Mouse (Mus musculus): Measurements from ENCODE around the gene Sap30bp.

Sap30bp gene

GRCm38 (mm10) chr11:115904956-115905790, 27.9 kb upstream of the Sap30bp start:
- CTCF ChIA-PET = interaction anchor here (1.3 kb wide), 1 partner anchor 23 kb away, joined by 3 read pairs; no protein-coding TSS in a partner anchor

DNA sequence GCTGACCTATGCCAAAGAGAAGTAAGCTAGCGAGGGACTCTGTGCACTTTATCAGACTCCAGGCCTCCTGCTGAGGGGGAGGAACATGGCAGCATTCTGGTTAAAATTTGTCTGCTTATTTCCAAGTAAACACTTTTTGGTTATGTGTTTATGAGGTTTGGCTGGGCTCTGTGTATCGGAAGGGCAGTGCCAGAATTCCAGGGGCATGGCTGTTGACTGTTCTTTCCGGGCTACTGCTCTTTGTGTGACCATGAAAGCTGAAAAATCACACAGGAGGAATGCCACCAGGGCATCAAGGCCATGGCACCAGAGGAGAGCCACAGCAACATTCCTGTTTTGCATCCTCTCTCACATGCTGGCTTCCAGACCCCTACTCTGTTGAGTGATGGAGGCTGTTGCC, 27.0 kb upstream of the Sap30bp start:
- CTCF ChIA-PET = interaction anchor here (1.3 kb wide), 1 partner anchor 24 kb away, joined by 3 read pairs; no protein-coding TSS in a partner anchor

- CTCF ChIA-PET = interaction anchor here (0.6 to 1.3 kb wide), 2 partner anchors 25 to 29 kb away, joined by 3 to 6 read pairs; no protein-coding TSS in a partner anchor
Observed at GRCm38 (mm10) chr11:115906521-115906920, 26.6 kb upstream of the Sap30bp start.

DNA sequence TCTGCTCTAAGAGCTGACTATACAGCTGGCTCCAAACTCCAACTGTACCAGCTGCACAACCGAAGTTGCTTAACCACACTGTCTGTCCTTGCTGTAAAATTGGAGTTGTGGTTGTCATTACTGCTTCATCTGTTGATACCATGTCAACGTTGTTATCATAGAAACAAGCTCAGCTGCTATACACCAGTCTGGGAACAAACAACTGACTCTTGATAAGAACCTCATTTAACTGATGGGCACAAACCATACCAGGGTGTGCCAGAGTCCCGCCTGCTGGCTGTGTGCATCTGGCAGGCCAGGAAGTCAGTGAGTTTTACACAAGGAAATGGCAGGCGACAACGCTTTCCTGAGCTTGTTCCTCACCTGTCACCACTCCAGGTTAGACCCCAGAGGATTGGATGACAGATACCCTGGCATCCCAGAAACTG, 21.9 kb upstream of the Sap30bp start:
- CTCF ChIA-PET = interaction anchor here (0.6 kb wide), 1 partner anchor 15 kb away, joined by 3 read pairs; no protein-coding TSS in a partner anchor

GRCm38 (mm10) chr11:115911632-115912376, 21.3 kb upstream of the Sap30bp start, which contains the start of gene Smim6:
Gene Smim6 (plus strand): TSS chr11:115912017.
- CTCF ChIA-PET = interaction anchor here (0.6 to 0.8 kb wide), 2 partner anchors 15 to 143 kb away, joined by 3 to 8 read pairs; no protein-coding TSS in a partner anchor

DNA sequence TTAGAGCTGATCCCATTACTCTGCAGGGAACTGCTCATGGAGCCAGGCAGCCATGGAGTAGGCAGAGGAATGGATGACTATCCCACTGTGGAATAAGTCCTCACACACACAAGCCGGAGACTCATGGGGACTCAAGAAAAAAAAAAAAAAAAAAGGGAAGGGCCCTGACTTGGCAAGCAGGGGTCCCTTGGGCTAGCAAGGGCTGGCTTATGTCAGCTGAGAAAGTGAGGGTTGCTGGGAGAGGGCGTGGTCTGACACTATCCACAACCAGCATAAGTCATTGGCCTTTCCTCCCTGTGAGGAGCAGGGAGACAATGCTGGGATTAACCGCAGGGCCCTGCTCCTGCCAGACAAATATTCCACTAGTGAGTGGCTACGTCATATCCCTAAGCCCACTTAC, 16.5 kb upstream of the Sap30bp start:
- CTCF ChIA-PET = no interaction called here

- CTCF ChIA-PET = no interaction called here
Observed at GRCm38 (mm10) chr11:115918637-115919036, 14.4 kb upstream of the Sap30bp start.

DNA sequence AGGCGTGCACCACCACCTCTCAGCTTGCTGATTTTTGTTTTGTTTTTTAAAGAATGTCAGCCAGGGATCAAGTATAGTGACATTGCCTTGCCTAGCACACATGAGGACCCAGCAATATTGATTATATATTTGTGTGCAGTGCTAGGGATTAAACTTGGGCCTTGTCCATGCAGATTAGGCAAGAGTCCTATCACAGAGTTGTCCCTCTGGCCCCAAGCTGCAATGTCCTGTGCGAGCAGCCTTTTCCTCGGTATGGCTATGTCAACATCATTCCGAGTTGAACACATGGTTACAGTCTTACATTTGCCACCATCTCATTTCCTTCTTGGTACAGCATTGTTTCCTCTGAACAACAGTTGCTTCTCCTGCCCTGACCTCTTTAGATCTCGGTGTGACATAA, 14.0 kb upstream of the Sap30bp start:
- CTCF ChIA-PET = interaction anchor here (0.5 kb wide), 1 partner anchor 93 kb away, joined by 5 read pairs; no protein-coding TSS in a partner anchor

GRCm38 (mm10) chr11:115920110-115920818, 12.8 kb upstream of the Sap30bp start:
- CTCF ChIA-PET = no interaction called here

DNA sequence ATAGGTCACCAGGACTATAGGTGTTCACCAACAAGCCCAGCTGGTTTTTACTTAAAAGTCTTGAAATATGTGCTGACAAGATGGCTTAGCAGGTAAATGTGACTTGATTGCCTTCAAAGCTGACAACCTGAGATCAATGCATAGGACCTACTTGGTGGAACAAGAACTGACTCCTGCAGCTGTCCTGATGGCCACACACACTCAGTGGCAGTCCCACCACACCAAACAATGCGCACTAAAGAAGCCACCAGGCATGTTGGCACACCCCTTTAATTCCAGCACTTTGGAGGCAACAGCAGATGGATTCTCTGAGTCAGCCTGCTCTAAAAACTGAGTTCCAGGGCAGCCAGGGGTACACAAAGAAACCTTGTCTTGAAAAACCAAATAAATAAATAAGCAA, 11.1 kb upstream of the Sap30bp start:
- CTCF ChIA-PET = no interaction called here

- CTCF ChIA-PET = interaction anchor here (0.6 kb wide), 1 partner anchor 72 kb away, joined by 4 read pairs; no protein-coding TSS in a partner anchor
Observed at GRCm38 (mm10) chr11:115929031-115929430, 4.1 kb upstream of the Sap30bp start.

- CTCF ChIA-PET = interaction anchor here (0.6 to 0.8 kb wide), 2 partner anchors 80 to 1193 kb away, joined by 4 to 8 read pairs; no protein-coding TSS in a partner anchor
Observed at GRCm38 (mm10) chr11:115929818-115930217, 3.3 kb upstream of the Sap30bp start.

GRCm38 (mm10) chr11:115931235-115931634, 1.8 kb upstream of the Sap30bp start:
- CTCF ChIA-PET = no interaction called here

DNA sequence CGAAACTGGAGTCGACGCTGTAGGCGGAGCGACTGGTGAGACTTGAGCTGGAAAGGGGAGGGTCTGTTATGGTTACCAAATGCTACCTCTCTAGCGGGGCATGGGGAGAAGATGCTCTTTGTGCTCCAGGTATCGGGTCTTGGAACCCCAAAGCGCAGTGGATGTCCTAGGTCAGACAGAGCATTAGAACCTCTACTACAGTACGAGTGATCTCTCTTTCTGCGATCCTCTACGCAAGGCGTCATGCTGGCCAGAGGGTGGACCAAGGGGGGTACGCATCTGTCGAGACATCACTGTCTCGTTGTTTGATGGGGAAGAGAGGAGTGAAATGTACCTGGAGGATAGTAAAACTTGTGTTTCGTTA, 647 bp downstream of the Sap30bp start:
- CTCF ChIA-PET = no interaction called here

GRCm38 (mm10) chr11:115939690-115940329, 6.7 kb downstream of the Sap30bp start:
- CTCF ChIA-PET = interaction anchor here (0.6 to 1.0 kb wide), 5 partner anchors 60 to 1687 kb away, joined by 3 to 8 read pairs (median 3); no protein-coding TSS in a partner anchor

DNA sequence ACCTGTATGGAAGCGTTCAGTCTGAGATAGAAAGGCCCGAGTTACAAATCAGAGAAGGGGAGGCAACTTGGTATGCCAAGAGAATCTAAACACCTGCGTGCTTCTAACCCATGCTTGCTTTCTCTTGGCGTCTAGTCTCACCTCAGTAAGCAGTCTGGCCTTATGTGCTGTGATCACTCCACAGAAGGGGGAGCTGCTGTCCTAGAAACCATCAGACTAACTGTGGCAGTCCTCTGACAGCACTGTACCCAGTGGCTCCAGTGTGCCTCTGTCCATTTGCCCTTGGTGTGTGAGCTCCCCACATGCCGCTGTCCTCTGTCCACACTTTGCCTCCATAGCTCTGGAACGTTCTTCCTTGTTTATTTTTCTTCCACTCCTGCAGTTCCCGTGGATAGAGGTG, 8.9 kb downstream of the Sap30bp start:
- CTCF ChIA-PET = no interaction called here

GRCm38 (mm10) chr11:115945247-115945646, 12.2 kb downstream of the Sap30bp start:
- CTCF ChIA-PET = interaction anchor here (1.3 kb wide), 1 partner anchor 10 kb away, joined by 4 read pairs; no protein-coding TSS in a partner anchor

GRCm38 (mm10) chr11:115946221-115946828, 13.2 kb downstream of the Sap30bp start:
- CTCF ChIA-PET = no interaction called here

DNA sequence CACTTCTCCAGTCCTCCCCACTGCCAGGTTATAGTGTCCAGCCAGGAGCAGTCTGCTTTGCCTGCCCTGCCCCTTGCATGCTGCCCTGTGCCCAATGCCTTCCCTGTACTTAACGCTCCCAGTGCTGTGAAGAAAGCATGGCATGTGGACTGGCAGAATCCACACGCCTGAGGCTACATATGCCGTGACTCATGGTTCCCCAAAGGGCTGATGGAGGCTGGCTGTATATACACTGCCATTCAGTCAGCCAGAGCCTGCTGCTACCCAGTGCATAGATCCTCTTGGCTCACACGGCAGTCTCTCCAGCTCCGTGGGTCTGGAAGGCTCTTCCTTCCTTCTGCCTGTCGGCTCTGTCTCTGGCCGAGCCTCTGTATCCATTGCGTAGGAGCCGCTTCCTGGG, 15.2 kb downstream of the Sap30bp start:
- CTCF ChIA-PET = no interaction called here

DNA sequence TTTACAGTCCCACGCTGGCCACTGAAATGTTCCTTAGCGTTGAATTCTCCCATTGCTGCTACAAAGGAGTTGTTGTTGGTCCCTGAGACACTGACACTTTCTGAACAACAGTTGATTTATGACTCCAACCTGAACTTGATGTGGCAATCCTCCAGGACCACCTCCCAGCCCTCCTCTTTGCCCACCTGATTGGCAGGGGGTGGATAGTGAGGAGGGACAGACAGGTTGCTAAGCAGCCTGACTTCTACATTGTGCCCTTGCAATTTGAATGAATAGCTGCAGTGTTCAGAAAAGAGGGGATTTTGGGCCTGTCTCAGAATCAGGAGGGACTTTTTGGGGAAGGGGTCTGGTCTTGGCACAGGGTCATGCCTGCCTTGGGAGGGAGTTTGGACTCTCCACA, 17.6 kb downstream of the Sap30bp start:
- CTCF ChIA-PET = no interaction called here

DNA sequence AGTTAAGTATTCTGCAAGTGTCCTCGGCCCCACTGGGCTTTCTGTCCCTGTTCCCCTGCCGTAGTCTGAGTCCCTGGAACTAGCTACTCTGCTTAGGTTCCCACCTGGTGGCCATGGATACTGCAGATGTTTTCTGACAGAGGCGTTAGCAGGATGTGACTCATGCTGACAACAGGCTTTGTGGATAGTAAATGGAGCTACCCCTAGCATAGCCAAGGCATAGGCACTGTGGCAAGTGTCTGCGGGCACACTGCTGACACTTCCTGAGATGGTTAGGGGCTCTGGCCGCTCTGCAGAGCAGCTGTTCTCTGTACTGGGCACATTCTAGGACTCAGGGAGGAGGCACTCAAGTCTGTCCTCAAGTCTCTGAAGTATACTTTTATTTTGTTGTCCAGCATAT, 21.6 kb downstream of the Sap30bp start:
- CTCF ChIA-PET = interaction anchor here (1.0 kb wide), 1 partner anchor 10 kb away, joined by 4 read pairs; no protein-coding TSS in a partner anchor
